ENCODE assay signal across 9 mouse cellular contexts in the genomic region with DNA sequence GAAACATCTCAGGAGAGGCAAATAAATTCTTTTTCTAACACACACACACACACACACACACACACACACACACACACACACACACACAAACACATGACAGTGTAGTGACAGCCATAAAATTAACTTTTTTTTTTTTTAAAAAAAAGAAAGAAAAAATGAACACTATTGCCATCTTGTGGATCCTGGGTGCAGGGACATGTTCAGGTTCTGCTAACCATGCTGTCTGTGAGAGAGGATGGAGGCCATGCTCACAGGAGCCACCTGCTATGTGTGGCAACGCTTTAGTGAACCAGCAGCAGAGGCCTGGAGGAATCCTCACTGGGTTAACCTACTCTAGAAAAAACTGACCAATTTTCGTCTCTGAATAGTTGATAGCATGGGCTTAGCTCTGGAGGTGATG.
A peak's percentile ranks its signal among the peaks of the same experiment; 100 is the strongest.
DNase-seq lines count a peak whose midpoint lies in the region; ATAC-seq and TF ChIP-seq lines count a peak whose summit lies in the region.
"Had no signal": no experiment of that assay in that cellular context is flagged by ENCODE, and none has a peak within 500 bp of the region (broad histone marks: within the 10 kb centered on the region; RNA-seq: fewer than 3 reads in every experiment).

No protein-coding gene starts in this region.

- H3K9me3 ChIP-seq in hindbrain, embryonic 12.5 days (replicated peaks), result no peaks in the 10 kb centered on the region
- no peaks in the 10 kb centered on the region for H3K9me3 ChIP-seq in hindbrain, embryonic 10.5 days
- no peaks in the 10 kb centered on the region for H3K9me3 ChIP-seq in kidney, postnatal 0 days (replicated peaks; ENCODE audit: low read length)
- H3K9me3 ChIP-seq: limb, embryonic 12.5 days had no signal

- no peak overlapping the region for H3K4me2 ChIP-seq in hindbrain, embryonic 12.5 days (replicated peaks)
- no peak overlapping the region for H3K4me2 ChIP-seq in kidney, postnatal 0 days (ENCODE audit: low read length)
- H3K4me2 ChIP-seq: limb, embryonic 12.5 days had no signal

- H3K4me1 ChIP-seq in hindbrain, embryonic 12.5 days, result no peaks in the 10 kb centered on the region
- no peaks in the 10 kb centered on the region for H3K4me1 ChIP-seq in hindbrain, embryonic 10.5 days (replicated peaks)
- peaks cover 3% of the 10 kb centered on the region for H3K4me1 ChIP-seq in embryonic fibroblast, embryonic 13.5 days (ENCODE audit: control insufficient read depth, insufficient read depth, low read length)
- H3K4me1 ChIP-seq in kidney, postnatal 0 days (replicated peaks; ENCODE audit: insufficient read depth, low read length), result no peaks in the 10 kb centered on the region
- H3K4me1 ChIP-seq: limb, embryonic 12.5 days had no signal

- 28% methylated on average over 2 of the region's 2 CpGs for WGBS in hindbrain, embryonic 12.5 days
- WGBS in hindbrain, embryonic 10.5 days, result 25% methylated on average over 2 of the region's 2 CpGs
- WGBS in kidney, postnatal 0 days, result 22% methylated on average over 2 of the region's 2 CpGs

- H3K36me3 ChIP-seq in hindbrain, embryonic 12.5 days, result no peaks in the 10 kb centered on the region
- H3K36me3 ChIP-seq in hindbrain, embryonic 10.5 days, result no peaks in the 10 kb centered on the region
- H3K36me3 ChIP-seq in kidney, postnatal 0 days (ENCODE audit: insufficient read depth, low read length), result no peaks in the 10 kb centered on the region
- H3K36me3 ChIP-seq: limb, embryonic 12.5 days had no signal

- TF ChIP-seq CTCF in embryonic fibroblast, embryonic 13.5 days (IDR thresholded peaks at IDR 0.05; ENCODE audit: borderline replicate concordance, insufficient read depth, low read length), result peak; percentile 42; the same call in 1 of the 2 replicates
- peak; percentile 68 for TF ChIP-seq CTCF in kidney, postnatal 0 days (IDR thresholded peaks at IDR 0.05; ENCODE audit: low read depth)

- no peak for TF ChIP-seq POLR2A in embryonic fibroblast, embryonic 13.5 days (IDR thresholded peaks at IDR 0.05; ENCODE audit: low read depth, low read length)

- DNase-seq in hindbrain, embryonic 10.5 days (ENCODE audit: low spot score), result no peak
- peak; percentile 50 for DNase-seq in adipocyte (ENCODE audit: low spot score)
- peak; percentile 69 for DNase-seq in kidney, postnatal 0 days (ENCODE audit: low spot score)
- DNase-seq in lung, postnatal 36 days, result peak; percentile 12
- DNase-seq in B cell, adult 2 months, result no peak
- no peak for DNase-seq in yolk sac, embryonic 10.5 days (ENCODE audit: low spot score)

- ATAC-seq in hindbrain, embryonic 12.5 days (ENCODE audit: low FRiP score), result peak; percentile 56; the same call in 1 of the 2 replicates
- ATAC-seq in kidney, postnatal 0 days (replicated peaks; ENCODE audit: low FRiP score, low read depth), result peak; percentile 52; the same call in 1 of the 2 replicates

- H3K4me3 ChIP-seq in hindbrain, embryonic 12.5 days, result no peak overlapping the region
- no peak overlapping the region for H3K4me3 ChIP-seq in hindbrain, embryonic 10.5 days
- H3K4me3 ChIP-seq in embryonic fibroblast, embryonic 13.5 days (ENCODE audit: insufficient read depth, low read length), result no peak overlapping the region
- no peak overlapping the region for H3K4me3 ChIP-seq in kidney, postnatal 0 days (replicated peaks; ENCODE audit: low read depth, low read length)
- H3K4me3 ChIP-seq: limb, embryonic 12.5 days had no signal

- H3K9ac ChIP-seq in hindbrain, embryonic 12.5 days, result no peak overlapping the region
- no peak overlapping the region for H3K9ac ChIP-seq in kidney, postnatal 0 days (ENCODE audit: low read depth, low read length)
- H3K9ac ChIP-seq: limb, embryonic 12.5 days had no signal

- H3K27ac ChIP-seq in hindbrain, embryonic 12.5 days, result no peak overlapping the region
- no peak overlapping the region for H3K27ac ChIP-seq in hindbrain, embryonic 10.5 days
- no peak overlapping the region for H3K27ac ChIP-seq in embryonic fibroblast, embryonic 13.5 days (ENCODE audit: insufficient read depth, low read length)
- no peak overlapping the region for H3K27ac ChIP-seq in kidney, postnatal 0 days
- H3K27ac ChIP-seq: limb, embryonic 12.5 days had no signal

- no peaks in the 10 kb centered on the region for H3K27me3 ChIP-seq in hindbrain, embryonic 12.5 days
- H3K27me3 ChIP-seq in hindbrain, embryonic 10.5 days (ENCODE audit: insufficient read depth, poor library complexity, severe bottlenecking), result no peaks in the 10 kb centered on the region
- no peaks in the 10 kb centered on the region for H3K27me3 ChIP-seq in kidney, postnatal 0 days (ENCODE audit: insufficient read depth, low read length)
- H3K27me3 ChIP-seq: limb, embryonic 12.5 days had no signal

Comparison
In these comparisons a context has a peak if more than half of its experiments do, and no peak if none do; other contexts are left out.
1. DNase-seq: peak in adipocyte (single experiment), kidney, postnatal 0 days (single experiment) and lung, postnatal 36 days (single experiment); none in hindbrain, embryonic 10.5 days (single experiment), B cell, adult 2 months (0 of 2) and yolk sac, embryonic 10.5 days (single experiment).